Mouse (Mus musculus): ENCODE measurements around the gene Iqschfp. TPM values are rescaled to one million over a fixed set of nuclear protein-coding genes. Genes with fewer than 3 reads are reported as not detected.

Iqschfp gene
- total RNA-seq (2015; ENCODE audit: low replicate concordance) (not detected in 2 replicates), total RNA-seq (2017; ENCODE audit: low replicate concordance) (not detected in 2 replicates)

GRCm38 (mm10) chr3:67892026-67892705, at the start of gene Iqschfp, which contains the start of gene Iqcj:
Iqschfp (plus strand) TSS chr3:67892232.
Iqcj (plus strand) TSS chr3:67892220.
- ATAC-seq (replicated peaks; ENCODE audit: low FRiP score, poor library complexity, severe bottlenecking): no peak

GRCm38 (mm10) chr3:67852397-67852796, 39.6 kb upstream of the Iqschfp start:
- ATAC-seq (replicated peaks; ENCODE audit: low FRiP score, poor library complexity, severe bottlenecking): no peak

DNA sequence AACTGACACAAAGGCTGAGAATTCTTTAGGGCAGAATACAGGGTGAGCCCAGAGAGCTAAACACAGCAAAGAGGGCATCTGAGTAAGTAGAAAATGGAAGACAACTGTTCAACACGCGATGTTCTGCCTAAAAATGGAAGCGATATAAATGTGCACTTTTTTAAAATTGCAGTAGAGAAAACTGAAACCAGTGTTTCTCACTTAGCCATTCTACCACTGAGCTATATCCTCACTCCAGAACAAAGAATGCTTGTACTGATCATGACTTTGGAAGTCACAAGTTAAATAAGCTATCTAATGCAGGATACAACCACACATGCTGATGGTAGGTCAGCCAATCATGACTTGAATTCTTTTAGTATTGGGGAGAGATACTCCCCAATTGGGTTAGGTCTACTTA, 30.5 kb upstream of the Iqschfp start:
- no peak for ATAC-seq (replicated peaks; ENCODE audit: low FRiP score, poor library complexity, severe bottlenecking)

- no peak for ATAC-seq (replicated peaks; ENCODE audit: low FRiP score, poor library complexity, severe bottlenecking)
Observed at GRCm38 (mm10) chr3:67867420-67868065, 24.5 kb upstream of the Iqschfp start.

- no peak for ATAC-seq (replicated peaks; ENCODE audit: low FRiP score, poor library complexity, severe bottlenecking)
Observed at GRCm38 (mm10) chr3:67869424-67869823, 22.6 kb upstream of the Iqschfp start.

GRCm38 (mm10) chr3:67877253-67877652, 14.8 kb upstream of the Iqschfp start:
- no peak for ATAC-seq (replicated peaks; ENCODE audit: low FRiP score, poor library complexity, severe bottlenecking)

DNA sequence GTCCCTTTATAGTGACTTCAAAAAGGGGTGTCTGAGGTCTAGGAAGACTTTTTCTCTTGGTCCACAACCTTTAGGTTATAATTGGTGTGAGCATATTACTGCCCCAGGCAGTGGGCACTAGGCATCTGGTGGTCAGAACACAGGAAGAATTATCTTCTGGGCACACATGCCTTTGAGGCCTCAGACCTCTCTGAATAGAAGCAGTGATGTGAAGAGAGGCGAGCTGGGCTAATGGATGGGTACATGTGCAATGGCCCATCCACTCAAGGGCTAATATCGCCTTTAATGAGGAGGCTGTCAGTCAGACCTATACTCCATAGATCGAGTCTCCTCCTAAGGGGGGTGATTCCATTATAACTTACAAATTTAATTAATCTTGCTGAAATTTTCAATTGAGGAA, 7.7 kb upstream of the Iqschfp start:
- no peak for ATAC-seq (replicated peaks; ENCODE audit: low FRiP score, poor library complexity, severe bottlenecking)

DNA sequence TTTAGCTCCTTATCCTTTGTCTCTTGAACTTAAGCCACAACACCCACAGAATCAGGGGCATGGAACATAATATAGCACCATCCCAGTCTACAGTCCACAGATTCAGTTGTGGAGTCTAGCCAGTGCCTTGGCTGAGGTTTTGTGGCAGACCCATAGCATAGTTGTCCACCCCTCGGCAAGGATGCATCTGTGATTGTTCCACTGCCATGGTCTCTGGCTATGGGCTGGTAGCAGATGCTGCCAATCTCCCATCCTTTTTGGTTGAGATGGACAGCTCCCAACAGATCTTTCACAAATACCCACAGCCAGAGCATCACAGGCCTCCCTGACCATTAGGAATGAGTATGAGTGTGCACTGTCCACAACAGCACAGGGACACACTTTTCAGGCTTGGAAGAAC, 5.9 kb upstream of the Iqschfp start:
- ATAC-seq (replicated peaks; ENCODE audit: low FRiP score, poor library complexity, severe bottlenecking): no peak

DNA sequence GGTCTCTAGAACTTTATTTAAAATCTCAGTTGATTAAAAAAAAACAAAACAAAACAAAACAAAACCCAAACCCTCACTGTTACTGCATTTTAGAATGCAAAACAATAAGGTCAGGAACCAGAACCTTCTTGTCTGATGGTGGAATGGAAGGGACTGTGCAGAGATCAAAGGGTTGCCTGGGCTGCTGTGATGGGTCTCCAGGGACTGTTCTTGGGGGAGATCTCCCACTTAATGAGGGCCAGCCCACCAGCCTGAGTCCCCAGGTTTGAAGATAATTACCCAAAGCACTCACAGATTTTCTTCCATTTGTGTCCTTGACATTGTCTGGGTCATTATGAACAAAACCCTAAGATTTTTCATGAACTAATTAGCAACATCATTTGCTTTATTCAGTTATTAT, 4.8 kb upstream of the Iqschfp start:
- no peak for ATAC-seq (replicated peaks; ENCODE audit: low FRiP score, poor library complexity, severe bottlenecking)

- ATAC-seq (replicated peaks; ENCODE audit: low FRiP score, poor library complexity, severe bottlenecking): no peak
Observed at GRCm38 (mm10) chr3:67892768-67893167, 736 bp downstream of the Iqschfp start.

- no peak for ATAC-seq (replicated peaks; ENCODE audit: low FRiP score, poor library complexity, severe bottlenecking)
Observed at GRCm38 (mm10) chr3:67902517-67902916, 10.5 kb downstream of the Iqschfp start.

DNA sequence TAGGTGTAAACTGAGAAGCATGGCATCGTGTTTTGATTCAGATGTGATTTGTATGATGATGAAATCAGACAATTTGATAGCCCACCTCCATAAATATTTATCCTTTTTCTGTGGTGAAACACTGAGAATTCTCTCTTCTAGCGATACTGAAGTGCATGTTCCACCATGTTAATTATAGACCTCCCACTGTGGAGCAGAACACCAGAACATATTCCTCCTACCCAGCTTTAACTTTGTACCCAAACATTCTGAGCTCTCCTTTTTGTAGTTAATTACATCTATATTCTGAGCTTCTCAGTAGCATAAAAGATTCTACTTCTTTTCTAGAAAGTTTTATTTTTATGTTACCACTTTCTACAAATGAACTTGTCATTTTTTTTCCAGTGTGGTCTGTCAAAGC, 16.6 kb downstream of the Iqschfp start:
- no peak for ATAC-seq (replicated peaks; ENCODE audit: low FRiP score, poor library complexity, severe bottlenecking)

DNA sequence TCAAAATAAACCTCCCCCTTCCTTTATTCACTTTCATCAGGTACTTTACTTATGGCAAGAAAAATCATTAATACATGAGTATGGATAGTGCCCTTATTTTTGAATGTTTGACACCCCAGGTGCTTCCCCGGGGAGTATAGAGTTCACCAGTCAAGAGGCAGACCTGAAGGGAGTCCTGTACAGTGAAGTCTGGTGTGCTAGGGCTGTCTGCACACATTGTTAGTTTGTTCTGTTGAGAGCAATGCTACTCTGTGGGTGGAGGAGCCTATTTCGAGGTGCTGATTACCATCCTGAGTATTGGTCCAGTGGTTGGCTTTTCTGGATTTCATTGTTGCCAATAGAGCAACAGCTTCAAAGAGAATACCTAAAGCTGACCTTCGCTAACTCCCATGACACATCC, 26.1 kb downstream of the Iqschfp start:
- no peak for ATAC-seq (replicated peaks; ENCODE audit: low FRiP score, poor library complexity, severe bottlenecking)

DNA sequence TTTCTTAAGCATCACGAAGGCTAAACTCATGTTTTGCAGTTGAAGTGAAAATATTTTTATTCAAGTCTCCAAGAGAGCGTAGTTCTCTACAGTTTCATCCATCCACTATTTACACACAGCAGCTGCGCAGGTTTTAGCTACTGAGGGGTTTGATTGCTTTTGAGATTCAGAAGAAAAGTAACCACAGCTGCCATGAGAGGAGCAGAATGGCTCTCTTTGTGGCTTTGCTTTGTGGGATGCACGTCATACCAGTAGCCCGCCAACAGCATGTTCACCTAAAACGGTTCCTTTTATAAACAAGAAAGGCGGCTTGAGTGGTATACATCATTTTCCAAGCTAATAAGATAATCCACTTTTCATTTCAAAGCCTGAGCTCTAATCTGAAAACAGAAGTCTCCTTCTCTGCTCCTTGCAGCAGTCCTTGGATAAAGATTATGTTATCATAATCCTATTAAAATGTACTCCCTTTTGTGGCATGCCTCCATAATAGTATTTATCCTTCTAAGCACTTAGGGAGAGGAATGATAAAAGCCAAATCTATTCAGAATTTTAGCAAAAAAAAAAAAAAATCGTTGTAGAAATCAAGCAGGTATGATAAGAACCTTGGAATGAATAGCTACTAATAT, 26.7 kb downstream of the Iqschfp start:
- no peak for ATAC-seq (replicated peaks; ENCODE audit: low FRiP score, poor library complexity, severe bottlenecking)

GRCm38 (mm10) chr3:67923095-67923494, 31.1 kb downstream of the Iqschfp start:
- ATAC-seq (replicated peaks; ENCODE audit: low FRiP score, poor library complexity, severe bottlenecking): no peak

GRCm38 (mm10) chr3:67925453-67925852, 33.4 kb downstream of the Iqschfp start:
- no peak for ATAC-seq (replicated peaks; ENCODE audit: low FRiP score, poor library complexity, severe bottlenecking)

- ATAC-seq (replicated peaks; ENCODE audit: low FRiP score, poor library complexity, severe bottlenecking): no peak
Observed at GRCm38 (mm10) chr3:67930424-67931133, 38.5 kb downstream of the Iqschfp start.

GRCm38 (mm10) chr3:67931181-67931580, 39.1 kb downstream of the Iqschfp start:
- ATAC-seq (replicated peaks; ENCODE audit: low FRiP score, poor library complexity, severe bottlenecking): no peak

- ATAC-seq (replicated peaks; ENCODE audit: low FRiP score, poor library complexity, severe bottlenecking): no peak
Observed at GRCm38 (mm10) chr3:67931914-67932313, 39.9 kb downstream of the Iqschfp start.

GRCm38 (mm10) chr3:67935829-67936228, 43.8 kb downstream of the Iqschfp start:
- ATAC-seq (replicated peaks; ENCODE audit: low FRiP score, poor library complexity, severe bottlenecking): no peak

Measured in erythroid progenitor cell, adult 5-6 weeks (primary cell).